Mouse (Mus musculus) cortical plate, adult 2 months (tissue): ENCODE results near the gene Tm9sf1.

ENCODE experiments used
- CTCF ChIP-seq: fragments of 200-500 bp; IDR thresholded peaks from 2 replicates; pipeline ENCODE4 v1.5.1; 2011; ENCODE audit warnings: mild to moderate bottlenecking, control low read depth, low read length; ENCODE audit not compliant: insufficient read depth; ENCODE audit errors: extremely low read depth
- POLR2A ChIP-seq: fragments of 200-500 bp; IDR thresholded peaks from 2 replicates; pipeline ENCODE4 v1.6.1; 2011; ENCODE audit warnings: mild to moderate bottlenecking, low read length, control low read depth; ENCODE audit not compliant: insufficient read depth; ENCODE audit errors: extremely low read depth

- TF ChIP-seq CTCF (no peak), POLR2A (no peak)
Measured at GRCm38 (mm10) chr14:55656935-55657334, 13.3 kb upstream of the Tm9sf1 start.
